Mouse (Mus musculus) megakaryocyte, embryonic 14.5 days (primary cell): ENCODE results near the gene Ddx5.
"Not testable (repeated sequence)": the region's sequence is repeated elsewhere in the genome, so short reads cannot be mapped to it uniquely, and the experiment has no call there.

Experiments
- FLI1 ChIP-seq: IDR thresholded peaks from 2 replicates; pipeline ENCODE4 v1.6.1; 2012; ENCODE audit warnings: low read length, inconsistent platforms, mixed read lengths
- GATA1 ChIP-seq: IDR thresholded peaks from 3 replicates; pipeline ENCODE4 v1.6.1; 2012; ENCODE audit warnings: mixed read lengths, low read length, inconsistent platforms, borderline replicate concordance

DNA sequence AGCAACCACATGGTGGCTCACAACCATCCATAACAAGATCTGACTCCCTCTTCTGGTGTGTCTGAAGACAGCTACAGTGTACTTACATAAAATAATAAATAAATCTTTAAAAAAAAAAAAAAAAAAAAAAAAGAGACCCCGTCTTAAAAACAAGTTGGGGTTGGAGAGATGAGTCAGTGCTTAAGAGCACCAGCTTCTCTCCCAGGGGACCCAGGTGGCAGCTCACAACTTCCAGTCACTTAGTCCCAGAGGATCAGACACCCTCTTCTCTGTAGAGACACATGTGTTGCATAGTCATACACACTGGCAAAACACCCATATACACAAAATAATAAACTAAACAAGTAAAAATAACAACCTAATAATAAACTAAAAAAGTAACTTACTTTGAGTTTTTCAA, 18.5 kb upstream of the Ddx5 start:
- not testable (repeated sequence) for TF ChIP-seq GATA1, FLI1
